Mouse (Mus musculus) gastrocnemius, adult 2 months (tissue): ENCODE measurements around the gene Wdr90. TPM values are rescaled to one million over a fixed set of nuclear protein-coding genes. Genes with fewer than 3 reads are reported as not detected.
"Not testable (repeated sequence)": the region's sequence is repeated elsewhere in the genome, so short reads cannot be mapped to it uniquely, and the experiment has no call there.

ENCODE experiments used
- DNase-seq: peaks from one replicate; pipeline ENCODE4 v3.0.0; 2022
- H3K27ac ChIP-seq: fragments of 200-600 bp; 2 replicates; pipeline ENCODE4 v1.8.1; 2022; ENCODE audit warnings: mild to moderate bottlenecking
- H3K4me3 ChIP-seq: fragments of 200-600 bp; 2 replicates; pipeline ENCODE4 v1.8.1; 2022; ENCODE audit warnings: mild to moderate bottlenecking, moderate library complexity
- CTCF ChIP-seq: fragments of 200-600 bp; IDR thresholded peaks from 2 replicates; pipeline ENCODE4 v1.8.1; 2022; ENCODE audit warnings: antibody characterized with exemption, mild to moderate bottlenecking, moderate library complexity
- intact Hi-C: fragments of 180-260 bp; cut with DNase I; formaldehyde crosslinking; loops from one replicate; pipeline ENCODE4 v1.15.1; 2025
- total RNA-seq, 2 experiments: library from RNA; stranded (reverse); gene quantifications; 2 replicates each; pipeline ENCODE4 v1.2.3; 2021

Gene Wdr90
- total RNA-seq, 2 experiments from 2014 or later = 0.66 to 1.0 TPM

DNA sequence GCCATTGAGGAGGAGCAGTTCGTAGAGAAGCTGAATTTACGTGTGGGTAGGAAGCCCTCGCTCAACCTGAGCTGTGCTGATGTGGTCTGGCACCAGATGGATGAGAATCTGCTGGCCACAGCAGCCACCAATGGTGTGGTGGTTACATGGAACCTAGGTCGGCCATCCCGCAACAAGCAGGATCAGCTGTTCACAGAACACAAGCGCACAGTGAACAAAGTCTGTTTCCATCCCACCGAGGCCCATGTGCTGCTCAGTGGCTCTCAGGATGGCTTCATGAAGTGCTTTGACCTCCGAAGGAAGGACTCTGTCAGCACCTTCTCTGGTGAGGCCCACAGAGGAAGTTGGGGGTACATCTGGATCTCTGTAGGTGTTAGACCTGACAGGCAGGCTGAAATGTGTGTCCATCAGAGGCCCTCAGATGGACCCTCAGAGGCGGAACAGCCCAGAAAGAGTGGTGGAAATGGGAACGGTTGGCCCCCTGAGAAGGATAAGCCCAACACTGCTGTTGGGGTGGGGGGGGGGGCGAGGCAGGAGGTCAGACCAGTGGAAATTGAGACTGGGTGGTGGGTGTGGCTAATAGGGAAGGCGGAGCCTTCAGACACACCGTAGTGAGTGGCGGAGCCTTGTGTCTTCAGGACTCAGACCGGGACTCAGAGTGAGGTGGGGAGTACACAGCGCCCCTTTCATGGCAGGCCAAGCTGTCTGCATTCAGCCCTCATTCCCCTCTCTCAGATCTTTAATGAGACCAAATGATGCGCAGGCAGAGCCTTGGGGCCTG, 36.7 kb downstream of the Wdr90 start:
- no peak for TF ChIP-seq CTCF
- DNase-seq = no peak
- intact Hi-C loops = no loop called here
- no peak overlapping the region for H3K27ac ChIP-seq
- H3K4me3 ChIP-seq = peak overlapping the region; percentile 85

DNA sequence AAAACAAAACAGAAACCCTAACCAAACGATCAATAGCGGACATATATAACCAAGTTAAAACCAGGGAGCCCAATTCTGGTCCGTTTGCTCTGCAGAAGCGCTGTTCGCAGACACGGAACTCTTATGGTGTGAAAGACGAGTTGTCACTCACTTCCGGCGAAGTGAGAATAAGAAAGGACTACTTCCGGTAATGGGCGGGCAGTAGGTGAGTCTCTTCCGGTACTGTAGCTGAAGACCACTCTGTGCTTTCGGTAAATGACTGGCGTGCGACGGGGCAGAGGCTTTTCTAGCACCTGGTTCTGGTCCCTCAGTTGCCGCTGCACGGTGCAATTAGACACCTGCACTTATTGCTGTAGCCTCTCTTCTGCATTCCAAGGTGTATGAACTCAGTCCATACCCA, 37.8 kb downstream of the Wdr90 start, which contains the start of gene Wdr24:
Gene Wdr24 (plus strand): TSS at position 176 of the 400 bp plus-strand sequence.
- Histone ChIP-seq H3K27ac (peak within 1 kb of the TSS; percentile 81), H3K4me3 (peak within 1 kb of the TSS; percentile 85)
- TF ChIP-seq CTCF = no peak
- intact Hi-C loops = no loop called here
- peak; percentile 76 for DNase-seq

DNA sequence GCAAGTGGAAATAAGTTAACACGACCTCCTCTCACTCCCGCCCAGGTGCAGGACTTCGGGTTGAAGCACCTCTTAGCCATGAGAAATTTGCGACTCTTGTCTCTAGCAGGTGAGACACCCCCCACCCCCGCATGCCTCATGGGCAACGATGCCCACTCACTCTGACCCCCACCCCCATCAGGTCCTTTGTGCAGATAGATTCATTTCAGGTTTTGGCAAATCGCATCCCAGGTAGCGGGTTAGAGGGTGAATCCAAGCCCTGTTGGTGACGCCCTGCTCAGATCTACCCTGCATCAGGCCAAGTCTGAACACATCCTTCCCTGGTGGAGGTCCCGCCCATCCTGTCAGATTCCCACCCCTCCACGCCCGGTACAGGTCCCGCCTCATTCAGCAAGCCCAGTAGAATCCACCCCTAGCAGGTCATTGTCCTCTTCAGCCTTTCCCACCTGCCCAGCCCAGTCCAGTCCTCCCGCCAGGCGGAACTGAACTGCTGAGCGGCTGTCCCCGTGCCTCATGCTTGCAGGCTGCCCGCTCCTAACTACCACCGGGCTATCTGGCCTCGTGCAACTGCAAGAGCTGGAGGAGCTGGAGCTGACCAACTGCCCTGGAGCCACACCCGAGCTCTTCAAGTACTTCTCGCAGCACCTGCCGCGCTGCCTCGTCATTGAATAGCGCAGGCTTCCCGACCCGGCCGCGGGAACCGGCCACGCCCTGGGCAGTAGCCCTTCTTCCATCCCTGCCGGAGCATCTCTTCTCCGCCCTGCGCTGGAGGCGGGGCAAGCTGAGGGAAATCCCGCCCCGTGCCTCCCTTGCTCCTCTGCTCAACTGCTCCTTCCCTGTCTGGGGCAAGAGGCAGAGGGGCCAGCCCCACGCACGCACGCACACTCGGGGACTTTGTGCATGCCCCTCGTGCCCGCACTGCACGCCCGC, 42.2 kb downstream of the Wdr90 start:
- peak overlapping the region; percentile 23; the same call in 1 of the 2 replicates for H3K4me3 ChIP-seq
- TF ChIP-seq CTCF = no peak
- DNase-seq = no peak
- intact Hi-C loops = no loop called here
- no peak overlapping the region for H3K27ac ChIP-seq

DNA sequence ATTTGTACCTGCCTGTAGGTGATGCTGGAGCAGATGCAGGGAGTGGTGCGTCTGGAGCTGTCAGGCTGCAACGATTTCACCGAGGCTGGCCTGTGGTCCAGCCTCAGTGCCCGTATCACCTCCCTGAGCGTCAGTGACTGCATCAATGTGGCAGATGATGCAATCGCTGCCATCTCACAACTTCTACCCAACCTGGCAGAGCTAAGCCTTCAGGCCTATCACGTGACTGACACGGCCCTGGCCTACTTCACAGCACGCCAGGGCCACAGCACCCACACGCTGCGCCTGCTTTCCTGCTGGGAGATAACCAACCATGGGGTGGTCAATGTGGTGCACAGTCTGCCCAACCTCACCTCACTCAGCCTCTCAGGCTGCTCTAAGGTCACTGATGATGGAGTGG, 43.6 kb downstream of the Wdr90 start:
- H3K27ac ChIP-seq = no peak overlapping the region
- no peak for DNase-seq
- H3K4me3 ChIP-seq = no peak overlapping the region
- intact Hi-C loops = no loop called here
- TF ChIP-seq CTCF = no peak

DNA sequence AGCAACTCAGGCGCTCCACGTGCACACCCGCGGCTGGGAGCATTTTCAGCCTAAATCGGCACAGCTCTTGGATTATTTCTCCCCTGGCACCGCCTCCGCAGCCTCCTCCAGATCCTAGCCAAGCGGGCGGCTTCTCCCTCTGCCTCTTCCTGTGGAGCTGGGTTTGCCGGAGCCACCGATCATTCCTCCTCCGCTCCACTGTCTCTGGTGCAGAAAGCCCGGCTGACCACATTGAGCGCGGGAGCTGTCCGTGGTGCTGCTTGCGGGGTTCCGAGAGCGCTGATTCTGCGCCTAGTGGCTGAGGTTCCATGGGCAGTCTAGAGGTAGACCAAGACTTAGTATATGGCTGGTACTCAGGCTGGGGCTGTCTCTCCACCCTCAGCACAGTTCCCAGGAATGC, 47.8 kb downstream of the Wdr90 start:
- no peak overlapping the region for H3K4me3 ChIP-seq
- TF ChIP-seq CTCF = peak; percentile 54
- intact Hi-C loops = no loop called here
- DNase-seq = peak; percentile 84
- no peak overlapping the region for H3K27ac ChIP-seq

DNA sequence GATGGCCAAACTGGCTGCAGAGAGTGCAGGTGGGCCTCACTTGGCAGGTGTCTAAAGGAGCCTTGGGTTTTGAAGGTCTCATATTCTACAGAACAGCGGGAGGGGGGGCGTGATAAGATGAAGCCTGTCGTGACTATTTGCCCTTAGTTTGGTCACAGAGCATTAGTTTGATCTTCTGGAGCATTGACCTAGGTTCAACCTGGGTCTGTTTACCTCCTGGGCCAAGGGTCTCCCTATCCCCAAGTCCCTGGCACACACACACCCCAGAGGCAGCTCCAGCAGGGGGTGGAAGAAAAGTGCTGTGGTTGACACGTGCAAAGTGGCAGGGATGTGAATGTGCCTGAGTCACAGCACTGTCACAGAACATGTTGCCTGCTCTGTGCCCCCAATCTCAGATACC, 50.4 kb downstream of the Wdr90 start:
- Histone ChIP-seq H3K27ac (no peak overlapping the region), H3K4me3 (no peak overlapping the region)
- no peak for TF ChIP-seq CTCF
- intact Hi-C loops = no loop called here
- DNase-seq = no peak

DNA sequence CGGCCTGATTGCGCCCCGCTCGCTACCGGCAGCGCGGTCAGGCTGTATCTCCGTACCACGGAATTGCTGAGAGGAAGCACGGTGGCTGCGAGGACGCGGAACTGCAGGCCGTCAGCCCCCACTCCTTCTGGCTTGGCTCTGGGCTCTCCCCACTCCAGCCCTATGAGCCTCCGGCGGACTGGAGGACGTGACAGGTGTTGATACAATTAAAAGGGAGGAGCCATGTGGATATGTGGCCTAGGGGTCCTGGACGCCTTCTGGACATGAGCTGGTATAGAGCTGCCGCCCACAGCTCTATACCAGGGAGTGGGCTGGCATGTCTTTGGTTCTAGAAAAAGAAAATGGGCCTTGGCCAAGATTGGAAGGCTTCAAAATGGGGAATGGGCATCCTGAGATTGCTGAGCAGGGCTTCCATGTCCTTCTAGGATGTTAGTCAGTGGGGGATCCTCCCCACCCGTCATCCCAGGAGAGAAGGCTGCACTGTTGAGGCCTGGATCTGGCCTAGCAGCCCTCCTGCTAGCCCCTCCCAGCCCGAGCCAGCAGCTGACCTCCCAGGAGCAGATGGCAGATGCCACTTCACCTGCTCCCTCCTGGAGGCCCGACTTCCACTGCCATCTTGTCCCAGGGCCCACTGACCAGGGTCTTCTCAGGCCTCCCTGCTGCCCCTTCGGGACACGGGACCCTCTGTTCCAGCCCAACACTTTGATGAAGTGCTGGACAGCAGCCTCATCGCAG, 51.5 kb downstream of the Wdr90 start:
- DNase-seq = no peak
- Histone ChIP-seq H3K4me3 (peak overlapping the region; percentile 82), H3K27ac (peak overlapping the region; percentile 24; the same call in 1 of the 2 replicates)
- intact Hi-C loops = no loop called here
- TF ChIP-seq CTCF = no peak

DNA sequence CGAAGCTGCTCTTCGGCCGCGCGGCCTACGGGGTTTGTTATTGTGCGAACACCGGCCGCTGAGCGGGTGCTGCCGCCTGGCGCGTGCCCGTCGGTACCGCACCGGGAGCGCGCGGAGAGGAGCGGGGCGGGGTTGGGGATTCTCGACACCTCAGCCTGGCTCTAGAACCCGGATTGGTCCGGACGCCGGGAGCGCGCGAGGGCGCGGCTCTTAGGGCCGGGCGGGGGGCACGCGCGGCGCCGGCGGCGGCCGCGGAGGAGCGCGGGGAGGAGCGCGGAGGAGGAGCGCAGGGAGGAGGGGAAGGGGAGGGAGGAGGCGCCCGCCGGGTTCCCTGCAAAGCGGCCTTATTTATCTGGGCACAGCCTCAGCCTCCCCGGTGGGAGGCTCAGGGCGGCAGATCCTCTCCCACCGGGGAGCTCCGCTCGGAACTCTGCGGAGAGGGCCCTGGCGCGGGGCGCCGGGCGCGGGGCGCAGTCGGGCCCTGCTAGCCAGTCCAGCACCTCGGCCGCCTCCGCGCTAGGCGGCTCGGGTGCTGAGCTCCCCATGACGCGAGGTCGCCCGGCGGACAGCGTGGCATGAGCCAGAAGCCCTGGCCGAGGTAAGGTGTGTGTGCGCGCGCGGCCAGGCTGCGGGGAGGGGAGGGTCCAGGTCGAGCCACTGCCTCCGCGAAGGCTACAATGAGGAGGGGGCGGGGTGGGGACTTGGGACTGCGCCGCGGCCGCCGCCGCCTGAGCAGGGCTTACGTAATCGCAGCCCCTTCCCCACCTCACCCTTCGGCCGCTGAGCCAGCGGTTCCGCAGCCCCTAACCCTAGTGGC, 52.3 kb downstream of the Wdr90 start, which contains the start of gene Fbxl16:
Gene Fbxl16 (plus strand): TSS at position 297 of the 817 bp plus-strand sequence.
- peak; percentile 51 for TF ChIP-seq CTCF
- intact Hi-C loops = no loop called here

DNA sequence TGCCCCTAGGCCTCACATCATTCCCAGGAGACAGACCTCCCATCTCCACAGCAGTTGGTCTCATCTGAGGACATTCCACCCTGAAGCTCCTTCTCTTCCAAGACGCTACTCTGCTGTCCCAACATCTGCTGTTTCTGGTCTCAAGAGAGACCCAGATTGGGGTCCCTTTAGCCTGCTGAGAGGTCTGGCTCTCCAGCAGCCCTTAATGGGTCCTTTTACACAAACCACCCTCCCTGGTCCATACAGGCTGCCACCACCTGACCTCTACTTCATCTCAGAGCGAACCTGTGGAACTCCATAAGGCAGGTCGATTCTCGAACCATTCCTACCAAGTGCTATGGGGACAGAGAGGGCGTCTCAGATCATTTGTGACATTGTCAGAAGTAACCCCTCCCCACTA, 53.3 kb downstream of the Wdr90 start:
- no peak for TF ChIP-seq CTCF
- Histone ChIP-seq H3K4me3 (peak overlapping the region; percentile 82; the same call in 1 of the 2 replicates), H3K27ac (no peak overlapping the region)
- intact Hi-C loops = no loop called here
- DNase-seq = no peak

More for the DNA sequence above, 52.3 kb downstream of the Wdr90 start, which contains the start of gene Fbxl16:
- peak within 1 kb of the TSS; percentile 82 for H3K4me3 ChIP-seq
- H3K27ac ChIP-seq = peak within 1 kb of the TSS; percentile 24; the same call in 1 of the 2 replicates
- peak; percentile 83 for DNase-seq

DNA sequence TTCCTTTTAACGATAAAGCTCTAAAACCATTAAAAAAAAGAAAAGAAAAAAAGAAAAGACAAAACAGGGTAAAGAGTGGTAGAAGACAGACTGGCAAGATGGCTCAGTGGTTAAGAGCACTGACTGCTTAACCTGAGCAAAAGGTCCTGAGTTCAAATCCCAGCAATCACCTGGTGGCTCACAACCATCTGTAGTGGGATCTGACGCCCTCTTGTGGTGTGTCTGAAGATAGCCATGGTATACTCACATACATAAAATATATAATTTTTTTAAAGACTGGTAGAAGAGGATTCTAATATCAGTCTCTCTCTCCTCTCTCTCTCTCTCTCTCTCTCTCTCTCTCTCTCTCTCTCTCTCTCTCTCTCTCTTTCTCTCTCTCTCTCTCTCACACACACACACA, 53.8 kb downstream of the Wdr90 start:
- intact Hi-C loops, H3K4me3 ChIP-seq, DNase-seq, H3K27ac ChIP-seq: not testable (repeated sequence)

DNA sequence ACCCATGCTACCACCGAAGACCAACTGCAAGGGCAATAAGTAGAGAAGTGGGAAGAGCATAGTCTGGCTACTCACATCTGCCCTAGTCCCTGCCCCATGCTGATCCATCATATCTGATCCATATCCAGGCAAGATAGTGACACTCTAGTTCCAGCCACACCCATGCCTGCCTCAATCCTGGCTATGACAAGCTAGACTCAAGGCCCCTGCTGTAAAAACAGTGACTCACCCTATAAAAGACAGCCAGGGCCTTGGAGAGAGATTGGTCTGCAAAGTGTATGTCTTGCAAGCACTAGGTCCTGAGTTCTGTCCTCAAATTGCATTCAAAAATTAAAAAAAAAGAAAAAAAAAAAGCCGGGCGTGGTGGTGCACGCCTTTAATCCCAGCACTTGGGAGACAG, 54.8 kb downstream of the Wdr90 start:
- no peak for TF ChIP-seq CTCF
- no peak for DNase-seq
- intact Hi-C loops = no loop called here
- no peak overlapping the region for H3K4me3 ChIP-seq
- H3K27ac ChIP-seq = no peak overlapping the region
